Mouse (Mus musculus) limb, embryonic 13.5 days (tissue): ENCODE data around the gene Uqcr10. TPM values are rescaled to one million over a fixed set of nuclear protein-coding genes. Genes with fewer than 3 reads are reported as not detected.

Experiments used
- ATAC-seq: fragments of 200-750 bp; cut with Nextera tagmentation; 2 replicates; pipeline ENCODE4 v1.8.0; 2017; ENCODE audit warnings: low read depth, moderate number of reproducible peaks, moderate TSS enrichment; ENCODE audit not compliant: low FRiP score
- H3K27ac ChIP-seq: fragments of 300-500 bp; sonication (generic); 2 replicates; pipeline ENCODE4 v1.5.1; 2015; ENCODE audit warnings: inconsistent platforms, mild to moderate bottlenecking, moderate library complexity
- H3K27me3 ChIP-seq: fragments of 300-500 bp; sonication (generic); 2 replicates; pipeline ENCODE4 v1.6.1; 2015; ENCODE audit warnings: mild to moderate bottlenecking, inconsistent platforms
- H3K36me3 ChIP-seq: fragments of 300-500 bp; sonication (generic); 2 replicates; pipeline ENCODE4 v1.6.1; 2015; ENCODE audit warnings: inconsistent platforms, mild to moderate bottlenecking, moderate library complexity
- H3K4me1 ChIP-seq: fragments of 300-500 bp; sonication (generic); 2 replicates; pipeline ENCODE4 v1.6.1; 2015; ENCODE audit warnings: inconsistent platforms
- H3K4me2 ChIP-seq: fragments of 300-500 bp; sonication (generic); replicated peaks from 2 replicates; pipeline ENCODE4 v1.6.1; 2015; ENCODE audit warnings: inconsistent platforms, mild to moderate bottlenecking, moderate library complexity
- H3K4me3 ChIP-seq: fragments of 300-500 bp; sonication (generic); 2 replicates; pipeline ENCODE4 v1.5.1; 2015; ENCODE audit warnings: moderate library complexity, mild to moderate bottlenecking, inconsistent platforms
- H3K9ac ChIP-seq: fragments of 300-500 bp; sonication (generic); 2 replicates; pipeline ENCODE4 v1.6.1; 2015; ENCODE audit warnings: mild to moderate bottlenecking, inconsistent platforms
- H3K9me3 ChIP-seq: fragments of 300-500 bp; sonication (generic); 2 replicates; pipeline ENCODE4 v1.6.1; 2016; ENCODE audit warnings: inconsistent platforms
- WGBS: fragments of 180-500 bp; shearing (Covaris S2); methylation state at CpG from one replicate; pipeline ENCODE4 v1.1.7; 2015; 5-methylcytosine and 5-hydroxymethylcytosine counted together
- polyA plus RNA-seq: library from polyadenylated mRNA; unstranded; fragments of >200 nt; fragmentation: Nextera tagmentation; extraction: Ambion mirVana; gene quantifications from 2 replicates; pipeline ENCODE4 v1.2.1, GENCODE M21; 2015

Gene Uqcr10
- polyA plus RNA-seq, 1 experiment from 2014 or later = 662 TPM

DNA sequence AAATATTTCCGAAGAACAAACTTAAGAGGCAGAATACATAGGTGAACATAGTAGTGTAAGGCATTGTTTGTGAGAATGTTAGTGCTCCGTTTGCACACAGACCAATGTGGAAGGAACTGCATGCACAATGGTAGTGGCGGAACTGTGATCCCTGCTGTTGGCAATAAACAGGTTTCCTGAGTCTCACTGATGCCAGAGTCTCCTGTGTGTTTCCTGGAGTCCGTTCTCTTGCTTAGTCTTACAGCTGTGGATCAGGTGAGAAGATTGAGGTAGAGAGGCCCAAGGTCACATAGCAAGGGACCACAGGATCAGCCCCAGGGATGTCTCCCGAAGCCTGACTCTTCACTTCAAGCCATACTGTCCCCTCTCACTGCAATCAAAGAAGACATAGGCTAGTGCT lies 18.6 kb downstream of the Uqcr10 start:
- Histone ChIP-seq H3K4me2 (no peak overlapping the region), H3K27ac (no peak overlapping the region), H3K4me1 (no peaks in the 10 kb centered on the region), H3K27me3 (no peaks in the 10 kb centered on the region), H3K9ac (no peak overlapping the region), H3K36me3 (peaks cover 43% of the 10 kb centered on the region), H3K4me3 (no peak overlapping the region), H3K9me3 (no peaks in the 10 kb centered on the region)
- ATAC-seq = no peak
- WGBS = 67% methylated on average over 5 of the region's 5 CpGs

- 79% methylated on average over 4 of the region's 4 CpGs for WGBS
These were observed 19.1 kb downstream of the Uqcr10 start for GRCm38 (mm10) chr11:4685071-4685470.

DNA sequence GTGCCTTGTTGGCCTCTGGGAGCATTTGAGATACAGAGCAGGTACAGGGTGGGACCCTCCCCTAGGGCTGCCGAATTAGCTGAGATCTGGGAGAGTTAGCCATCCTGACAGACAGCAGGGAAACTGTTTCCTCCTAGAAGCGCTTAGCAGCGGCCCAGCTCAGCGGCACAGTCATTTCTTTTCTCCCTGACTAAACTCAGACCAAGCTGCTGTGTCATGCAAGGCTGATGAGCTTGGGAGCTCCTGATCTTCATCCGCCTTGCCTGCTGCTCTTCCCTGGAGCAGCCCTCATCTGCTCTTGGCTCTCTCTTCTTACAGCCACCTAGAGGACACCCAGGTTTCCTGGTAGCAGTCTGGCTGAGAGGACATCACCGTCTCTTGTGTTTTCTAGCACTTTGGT lies 20.0 kb downstream of the Uqcr10 start:
- H3K4me3 ChIP-seq = no peak overlapping the region
- H3K9ac ChIP-seq = no peak overlapping the region
- H3K27ac ChIP-seq = no peak overlapping the region
- peaks cover 55% of the 10 kb centered on the region for H3K36me3 ChIP-seq
- H3K4me1 ChIP-seq = peaks cover 11% of the 10 kb centered on the region
- 29% methylated on average over 6 of the region's 6 CpGs for WGBS
- ATAC-seq = no peak
- H3K9me3 ChIP-seq = no peaks in the 10 kb centered on the region
- no peaks in the 10 kb centered on the region for H3K27me3 ChIP-seq
- H3K4me2 ChIP-seq = no peak overlapping the region

More at GRCm38 (mm10) chr11:4685071-4685470, 19.1 kb downstream of the Uqcr10 start:
- no peaks in the 10 kb centered on the region for H3K27me3 ChIP-seq
- peaks cover 46% of the 10 kb centered on the region for H3K36me3 ChIP-seq
- ATAC-seq = no peak
- H3K27ac ChIP-seq = no peak overlapping the region
- peaks cover 2% of the 10 kb centered on the region for H3K4me1 ChIP-seq
- no peak overlapping the region for H3K9ac ChIP-seq
- no peak overlapping the region for H3K4me2 ChIP-seq
- H3K9me3 ChIP-seq = no peaks in the 10 kb centered on the region
- H3K4me3 ChIP-seq = no peak overlapping the region

DNA sequence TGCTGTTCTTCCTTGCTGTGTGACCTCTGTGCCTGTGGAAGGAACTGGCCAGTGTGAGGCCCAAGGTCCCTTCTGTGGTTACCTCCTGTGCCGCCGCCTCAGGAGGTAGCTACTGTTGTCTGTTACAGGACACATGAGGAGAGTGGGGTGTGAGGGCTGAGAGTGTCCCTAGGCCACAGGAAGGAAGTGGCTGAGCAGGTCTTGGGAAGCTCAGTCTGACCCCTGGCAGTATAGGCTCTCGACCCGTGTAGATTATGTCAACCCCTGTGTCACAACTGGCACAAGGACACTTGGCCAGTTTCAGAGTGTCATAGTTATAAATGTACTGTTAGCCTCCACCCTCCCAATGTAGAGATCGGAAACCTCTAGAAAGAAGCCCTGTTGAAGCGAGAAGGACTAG lies 20.6 kb downstream of the Uqcr10 start:
- Histone ChIP-seq H3K4me3 (no peak overlapping the region), H3K9me3 (no peaks in the 10 kb centered on the region), H3K9ac (no peak overlapping the region), H3K36me3 (peaks cover 56% of the 10 kb centered on the region), H3K27ac (no peak overlapping the region), H3K4me2 (no peak overlapping the region), H3K27me3 (no peaks in the 10 kb centered on the region), H3K4me1 (peaks cover 17% of the 10 kb centered on the region)
- WGBS = 83% methylated on average over 6 of the region's 6 CpGs
- no peak for ATAC-seq

- H3K4me2 ChIP-seq = no peak overlapping the region
- H3K4me3 ChIP-seq = no peak overlapping the region
- H3K9me3 ChIP-seq = no peaks in the 10 kb centered on the region
- no peaks in the 10 kb centered on the region for H3K27me3 ChIP-seq
- peaks cover 20% of the 10 kb centered on the region for H3K4me1 ChIP-seq
- H3K9ac ChIP-seq = no peak overlapping the region
- peaks cover 80% of the 10 kb centered on the region for H3K36me3 ChIP-seq
- 0 out of 2 replicates have a peak overlapping the region, but pooled peaks have one; percentile 55 for H3K27ac ChIP-seq
- 19% methylated on average over 3 of the region's 3 CpGs for WGBS
- ATAC-seq = no peak
These were observed 24.0 kb downstream of the Uqcr10 start for GRCm38 (mm10) chr11:4680126-4680525.

DNA sequence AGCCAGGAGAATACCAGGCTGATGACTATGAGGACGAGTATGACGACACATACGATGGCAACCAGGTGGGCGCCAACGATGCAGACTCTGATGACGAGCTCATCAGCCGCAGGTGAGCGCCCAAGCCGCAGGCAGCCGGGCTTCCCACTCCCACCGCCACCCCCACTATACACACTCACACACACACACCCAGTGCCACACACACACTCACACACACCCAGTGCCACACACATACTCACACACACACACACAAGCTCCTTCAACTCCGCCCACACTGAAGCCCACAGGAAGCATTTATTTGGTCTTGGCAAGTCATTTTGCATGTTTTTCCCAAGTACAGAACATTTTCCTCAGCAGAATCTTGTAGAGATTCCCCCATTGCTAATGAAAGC lies 24.7 kb downstream of the Uqcr10 start:
- 86% methylated on average over 12 of the region's 12 CpGs for WGBS
- no peak overlapping the region for H3K4me3 ChIP-seq
- H3K27ac ChIP-seq = peak overlapping the region; percentile 55; the same call in 1 of the 2 replicates
- no peak overlapping the region for H3K9ac ChIP-seq
- H3K36me3 ChIP-seq = peaks cover 82% of the 10 kb centered on the region
- no peak for ATAC-seq
- H3K4me2 ChIP-seq = no peak overlapping the region
- no peaks in the 10 kb centered on the region for H3K27me3 ChIP-seq
- no peaks in the 10 kb centered on the region for H3K9me3 ChIP-seq
- peaks cover 20% of the 10 kb centered on the region for H3K4me1 ChIP-seq

- Histone ChIP-seq H3K4me1 (peaks cover 20% of the 10 kb centered on the region), H3K36me3 (peaks cover 83% of the 10 kb centered on the region), H3K4me2 (no peak overlapping the region), H3K27ac (peak overlapping the region; percentile 28; the same call in 1 of the 2 replicates), H3K9me3 (no peaks in the 10 kb centered on the region), H3K27me3 (no peaks in the 10 kb centered on the region), H3K9ac (no peak overlapping the region), H3K4me3 (no peak overlapping the region)
- 54% methylated on average over 13 of the region's 13 CpGs for WGBS
- ATAC-seq = peak; percentile 60; the same call in 1 of the 2 replicates
These were observed 25.3 kb downstream of the Uqcr10 start for GRCm38 (mm10) chr11:4678700-4679440.

DNA sequence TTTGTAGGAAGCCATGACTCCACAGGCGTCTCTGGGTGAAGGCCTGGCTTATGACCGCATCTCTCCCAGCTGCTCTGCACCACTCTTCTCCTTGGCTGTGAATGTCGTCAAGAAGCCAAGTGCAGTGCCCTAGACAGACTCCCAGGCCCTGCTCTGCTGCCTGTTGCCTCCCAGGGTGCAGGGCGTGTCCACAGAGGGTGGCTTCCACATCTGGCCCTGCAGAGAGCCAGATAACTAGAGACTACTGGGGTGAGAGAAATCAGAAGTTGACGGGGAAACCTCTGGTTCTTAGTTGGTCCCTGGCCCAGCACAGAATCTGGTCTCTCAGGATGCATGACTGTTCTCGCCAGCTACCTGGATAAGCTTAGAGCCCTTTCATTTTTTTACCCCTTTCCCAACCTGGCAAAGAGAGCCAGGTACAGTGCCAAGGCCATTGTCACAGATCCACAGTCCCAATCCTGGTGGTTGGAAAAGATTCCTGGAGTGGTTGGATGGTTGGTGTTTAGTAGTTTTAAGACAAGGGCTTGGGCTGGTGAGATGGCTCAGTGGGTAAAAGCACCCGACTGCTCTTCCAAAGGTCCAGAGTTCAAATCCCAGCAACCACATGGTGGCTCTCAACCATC lies 26.8 kb downstream of the Uqcr10 start:
- Histone ChIP-seq H3K9ac (no peak overlapping the region), H3K36me3 (peaks cover 83% of the 10 kb centered on the region), H3K27ac (no peak overlapping the region)

GRCm38 (mm10) chr11:4675693-4676092 lies 28.4 kb downstream of the Uqcr10 start:
- no peak overlapping the region for H3K4me2 ChIP-seq
- no peaks in the 10 kb centered on the region for H3K27me3 ChIP-seq
- no peak for ATAC-seq
- H3K9me3 ChIP-seq = no peaks in the 10 kb centered on the region; the same call in 1 of the 2 replicates
- WGBS = 88% methylated on average over 6 of the region's 6 CpGs
- H3K4me1 ChIP-seq = peaks cover 20% of the 10 kb centered on the region
- H3K4me3 ChIP-seq = no peak overlapping the region
- H3K27ac ChIP-seq = no peak overlapping the region
- no peak overlapping the region for H3K9ac ChIP-seq
- H3K36me3 ChIP-seq = peaks cover 74% of the 10 kb centered on the region

More for the DNA sequence above, 26.8 kb downstream of the Uqcr10 start:
- Histone ChIP-seq H3K4me2 (no peak overlapping the region), H3K27me3 (no peaks in the 10 kb centered on the region), H3K9me3 (no peaks in the 10 kb centered on the region; the same call in 1 of the 2 replicates), H3K4me1 (peaks cover 20% of the 10 kb centered on the region), H3K4me3 (no peak overlapping the region)
- WGBS = 80% methylated on average over 7 of the region's 7 CpGs
- no peak for ATAC-seq

- Histone ChIP-seq H3K27ac (no peak overlapping the region), H3K27me3 (no peaks in the 10 kb centered on the region), H3K9me3 (no peaks in the 10 kb centered on the region; the same call in 1 of the 2 replicates), H3K4me2 (no peak overlapping the region), H3K9ac (no peak overlapping the region), H3K4me1 (peaks cover 18% of the 10 kb centered on the region), H3K4me3 (no peak overlapping the region), H3K36me3 (peaks cover 74% of the 10 kb centered on the region)
- ATAC-seq = no peak
- WGBS = 85% methylated on average over 6 of the region's 6 CpGs
These were observed 29.0 kb downstream of the Uqcr10 start for GRCm38 (mm10) chr11:4675126-4675562.

- Histone ChIP-seq H3K27me3 (no peaks in the 10 kb centered on the region), H3K27ac (no peak overlapping the region), H3K9me3 (no peaks in the 10 kb centered on the region; the same call in 1 of the 2 replicates), H3K9ac (no peak overlapping the region), H3K36me3 (peaks cover 71% of the 10 kb centered on the region), H3K4me3 (no peak overlapping the region), H3K4me1 (peaks cover 13% of the 10 kb centered on the region), H3K4me2 (no peak overlapping the region)
- 94% methylated on average over 1 of the region's 1 CpGs for WGBS
- ATAC-seq = no peak
These were observed 29.5 kb downstream of the Uqcr10 start for GRCm38 (mm10) chr11:4674593-4674992.

DNA sequence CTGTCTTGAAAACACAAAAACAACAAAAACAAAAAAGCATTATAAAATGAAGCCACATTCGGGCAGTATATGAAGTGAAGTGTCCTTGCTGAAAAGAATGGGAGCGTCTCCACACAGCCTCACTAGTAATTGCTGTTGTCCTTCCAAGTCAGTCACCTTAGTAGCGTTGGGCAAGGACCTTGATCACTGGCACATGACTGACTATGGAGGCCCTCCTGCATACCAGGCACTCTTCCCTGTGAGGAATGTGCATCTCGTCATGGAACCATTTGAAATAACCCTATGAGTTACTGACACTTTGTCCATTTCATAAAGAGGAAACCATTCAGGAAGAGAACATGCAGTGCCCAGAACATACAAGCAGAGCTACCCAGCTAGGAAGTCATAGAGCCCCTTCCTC lies 32.4 kb downstream of the Uqcr10 start:
- 89% methylated on average over 4 of the region's 4 CpGs for WGBS
- no peak for ATAC-seq
- Histone ChIP-seq H3K4me1 (no peaks in the 10 kb centered on the region), H3K27ac (no peak overlapping the region), H3K9me3 (no peaks in the 10 kb centered on the region; the same call in 1 of the 2 replicates), H3K27me3 (no peaks in the 10 kb centered on the region), H3K4me2 (no peak overlapping the region), H3K36me3 (peaks cover 67% of the 10 kb centered on the region), H3K4me3 (no peak overlapping the region), H3K9ac (no peak overlapping the region)
